Mouse (Mus musculus) C2C12 (cell line): ENCODE data around the gene Fsip1.

ENCODE experiments used
- CEBPB ChIP-seq: IDR thresholded peaks from one replicate; pipeline ENCODE4 v1.6.1; 2011; ENCODE audit warnings: low read depth, mild to moderate bottlenecking, control low read depth, moderate library complexity
- CTCF ChIP-seq: IDR thresholded peaks from one replicate; pipeline ENCODE4 v1.5.1; 2011; ENCODE audit not compliant: control insufficient read depth, insufficient read depth, insufficient read length
- FOSL1 ChIP-seq: IDR thresholded peaks from one replicate; pipeline ENCODE4 v1.8.0; 2011; ENCODE audit warnings: mild to moderate bottlenecking, low read length; ENCODE audit not compliant: poor library complexity, insufficient read depth, severe bottlenecking
- MAX ChIP-seq: IDR thresholded peaks from one replicate; pipeline ENCODE4 v1.6.1; 2011; ENCODE audit warnings: mild to moderate bottlenecking, control low read depth
- MYOG ChIP-seq: IDR thresholded peaks from one replicate; pipeline ENCODE4 v1.6.1; 2011; ENCODE audit not compliant: control insufficient read depth, insufficient read length; ENCODE audit errors: extremely low read depth
- USF1 ChIP-seq: IDR thresholded peaks from one replicate; pipeline ENCODE4 v1.6.1; 2011; ENCODE audit warnings: low read depth, mild to moderate bottlenecking, control low read depth, moderate library complexity

- no peak for TF ChIP-seq MAX
- TF ChIP-seq CTCF = no peak
- no peak for TF ChIP-seq USF1
- TF ChIP-seq CEBPB = no peak
- no peak for TF ChIP-seq MYOG
- no peak for TF ChIP-seq FOSL1
These were observed 31.7 kb upstream of the Fsip1 start for GRCm38 (mm10) chr2:118288326-118289065.
